Mouse (Mus musculus) layer of hippocampus, postnatal 36 days (tissue): ENCODE results near the gene Nefh. TPM values are rescaled to one million over a fixed set of nuclear protein-coding genes. Genes with fewer than 3 reads are reported as not detected.

Source experiments
- DNase-seq, 2 experiments: peaks; one replicate each; pipeline ENCODE4 v3.0.0; 2022
- total RNA-seq, 2 experiments: library from RNA; stranded (reverse); gene quantifications; 2 replicates each; pipeline ENCODE4 v1.2.3; 2021

Nefh gene
- total RNA-seq = 10 to 100 TPM; 38.5 to 44.9 TPM

DNA sequence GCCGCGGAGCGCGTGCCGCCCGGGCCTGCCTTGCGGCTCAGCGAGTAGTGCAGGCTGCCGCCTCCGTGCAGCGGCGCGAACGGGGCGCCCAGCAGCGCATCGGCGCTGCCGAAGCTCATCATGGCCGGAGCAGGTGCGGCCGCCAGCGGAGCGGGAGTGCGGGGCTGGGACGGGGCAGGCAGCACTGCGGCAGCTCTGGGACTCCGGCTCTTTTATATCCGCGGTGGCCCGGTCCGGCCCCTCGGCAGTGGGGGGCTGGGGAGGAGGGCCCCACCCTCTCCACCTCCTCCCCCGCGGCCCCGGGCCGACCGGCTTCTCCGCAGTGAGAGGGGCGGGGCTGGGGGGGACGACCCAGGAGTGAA is at the start of gene Nefh:
TSS of gene Nefh (minus strand) at position 252 of the 362 bp plus-strand sequence.
- no peak for DNase-seq

DNA sequence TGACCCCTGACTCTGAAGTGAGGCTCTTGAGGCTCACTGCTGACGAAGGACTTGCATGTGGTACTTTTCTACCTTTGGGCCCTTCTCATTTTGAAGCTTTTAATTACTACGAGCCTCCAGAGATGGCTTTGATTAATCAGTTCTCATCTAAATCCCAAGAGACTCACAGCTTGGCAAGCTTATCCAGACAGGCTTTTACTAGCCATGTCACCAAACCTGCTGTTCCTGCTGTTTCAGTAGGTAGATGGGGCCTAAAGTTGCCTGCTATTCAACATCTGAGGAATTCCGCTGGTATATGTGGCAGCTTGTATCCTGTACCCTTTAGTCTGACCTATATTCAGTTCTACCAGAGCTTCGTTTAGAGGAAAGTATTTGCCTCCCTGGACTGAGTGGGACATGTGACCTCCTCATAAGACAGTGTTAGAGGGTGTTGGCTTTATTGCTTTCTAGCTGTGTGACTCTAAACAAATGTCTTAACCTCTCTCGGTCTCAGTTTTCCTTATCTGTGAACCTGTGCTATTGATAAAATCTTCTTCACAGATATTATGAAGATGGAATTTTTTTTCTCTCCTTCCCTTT is 48.8 kb upstream of the Nefh start:
- no peak for DNase-seq

DNA sequence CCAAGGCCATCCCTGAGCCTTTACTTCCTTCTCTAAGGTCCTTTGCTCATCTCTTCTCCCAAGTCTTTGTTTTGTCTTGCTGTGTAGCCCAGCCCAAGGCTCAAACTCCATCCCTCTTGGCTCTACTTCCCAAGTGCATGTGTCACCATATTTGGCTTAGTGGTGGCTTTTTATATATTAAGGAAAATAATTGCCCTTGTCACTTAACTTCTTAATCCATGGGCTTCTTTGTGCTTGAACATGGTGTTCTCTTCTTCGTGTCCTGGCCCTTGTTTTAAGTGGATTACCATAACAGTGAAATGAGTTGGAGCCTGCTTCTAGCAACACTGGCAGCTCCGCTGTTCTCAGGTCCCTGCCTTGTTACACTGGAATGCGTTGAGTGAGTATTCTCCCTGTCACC is 47.8 kb upstream of the Nefh start:
- DNase-seq = no peak

DNA sequence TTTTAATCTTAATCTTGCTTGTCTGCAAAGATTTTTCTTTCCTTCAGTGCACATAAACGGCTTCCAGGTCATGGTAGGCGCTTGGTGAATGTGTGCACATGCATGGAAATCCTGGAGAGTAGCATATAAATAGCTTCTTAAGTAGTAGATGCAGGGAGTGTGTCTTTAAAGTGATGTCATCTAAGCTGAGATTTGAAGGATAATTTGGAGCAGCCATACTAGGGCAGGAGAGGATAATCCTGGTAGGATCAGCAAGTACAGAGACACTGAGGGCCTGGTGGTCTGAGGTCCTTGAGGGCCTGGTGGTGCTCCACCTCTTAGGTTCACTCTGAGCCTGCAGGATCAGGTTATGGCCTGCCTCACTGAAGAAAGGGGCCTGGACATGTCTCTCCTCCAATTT is 44.6 kb upstream of the Nefh start:
- no peak for DNase-seq

DNA sequence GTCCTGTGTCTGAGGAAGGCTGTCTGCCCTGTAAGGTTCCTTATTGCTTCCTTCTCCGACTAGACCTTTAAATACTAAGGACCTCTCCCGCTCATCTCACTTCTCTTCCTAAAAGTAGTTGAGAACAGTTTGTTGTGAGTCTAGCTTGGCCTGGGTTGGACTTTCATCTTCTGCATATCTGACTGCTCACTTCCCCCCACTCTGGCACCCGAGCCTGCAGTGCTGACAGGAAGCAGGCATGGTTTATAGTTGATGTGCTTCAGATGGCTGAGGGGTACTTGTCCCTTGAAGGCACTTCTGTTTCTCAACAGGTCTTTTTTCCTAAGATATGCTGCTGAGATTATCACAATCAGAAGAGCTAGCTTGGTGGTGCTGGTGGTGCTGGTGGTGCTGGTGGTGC is 41.3 kb upstream of the Nefh start:
- DNase-seq = no peak

DNA sequence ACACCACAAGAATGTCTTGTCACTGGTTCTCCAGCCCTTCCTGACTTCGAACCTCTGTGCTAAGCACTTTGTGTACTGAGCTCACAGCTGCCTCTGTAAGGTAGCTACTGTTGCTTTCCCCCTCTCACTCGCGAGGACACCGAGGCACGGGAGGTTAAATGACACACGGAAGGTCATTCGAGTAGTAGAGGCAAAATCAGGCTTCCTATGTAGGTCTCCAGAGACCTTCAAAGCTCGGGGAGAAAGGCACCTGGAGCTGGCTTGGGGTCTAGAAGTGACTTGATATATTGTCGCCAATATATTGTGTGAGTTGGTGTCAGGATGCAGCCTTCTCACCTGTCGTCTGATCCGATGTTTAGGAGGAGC is 39.6 kb upstream of the Nefh start:
- DNase-seq = no peak

DNA sequence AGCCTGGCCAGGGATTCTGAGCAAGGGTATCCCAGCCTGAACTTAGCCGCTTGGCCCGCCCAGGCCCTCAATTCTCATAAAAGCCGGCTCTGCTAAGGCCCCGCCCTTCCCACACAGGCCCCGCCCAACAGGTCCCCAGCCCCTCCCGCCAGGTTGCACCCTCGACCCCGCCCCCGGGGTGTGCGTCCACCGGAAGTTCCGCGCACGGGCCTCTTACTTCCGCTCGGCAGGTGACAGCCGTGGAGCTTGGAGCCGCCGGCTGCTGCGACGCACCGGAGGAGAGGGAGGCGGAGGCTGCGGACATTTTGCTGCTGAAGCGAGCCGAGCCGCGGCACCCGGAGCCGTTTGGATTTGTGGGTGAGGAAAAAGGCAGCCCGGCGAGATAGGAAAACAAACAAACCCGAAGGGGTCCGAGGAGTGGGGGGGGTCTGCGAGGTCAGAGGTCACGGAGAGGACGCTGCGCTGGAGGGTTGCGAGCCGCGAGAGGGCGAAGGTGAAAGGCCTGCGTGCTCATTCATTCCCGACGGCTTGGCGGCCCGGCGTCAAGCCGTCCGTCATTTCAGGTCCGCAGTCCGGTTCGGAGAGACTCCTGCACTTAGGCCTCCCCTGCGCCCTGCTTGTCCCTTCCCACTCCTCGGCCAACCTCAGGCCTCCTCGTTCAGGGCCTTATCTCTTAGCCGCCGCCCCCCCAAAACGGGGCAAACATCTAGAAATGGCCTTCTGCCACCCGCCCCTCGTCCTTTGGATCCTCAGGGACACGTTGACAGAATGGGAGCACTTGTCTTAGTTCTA is 39.0 kb upstream of the Nefh start, which contains the start of gene Ap1b1:
TSS of gene Ap1b1 (plus strand) at position 130 of the 792 bp plus-strand sequence.
- peak; percentile 88 to 89 for DNase-seq

DNA sequence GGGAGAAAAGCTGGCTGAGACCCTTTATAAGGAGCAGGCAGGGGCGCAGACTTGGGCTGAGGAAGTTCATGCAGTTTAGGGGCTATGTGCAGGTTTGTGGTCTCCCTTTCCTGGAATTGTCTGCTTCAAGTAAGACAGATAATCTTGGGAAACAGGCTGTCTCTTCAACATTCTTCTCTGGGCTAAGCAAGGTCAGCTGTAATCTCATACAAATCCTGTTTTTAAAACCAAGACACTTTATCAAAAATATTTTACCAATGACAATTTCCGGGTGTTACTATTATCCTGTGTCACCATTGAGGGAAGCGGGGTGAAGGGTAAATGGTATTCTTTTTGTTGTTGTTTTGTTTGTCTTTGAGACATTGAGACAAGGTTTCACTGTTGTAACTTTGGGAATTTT is 36.9 kb upstream of the Nefh start:
- no peak for DNase-seq

DNA sequence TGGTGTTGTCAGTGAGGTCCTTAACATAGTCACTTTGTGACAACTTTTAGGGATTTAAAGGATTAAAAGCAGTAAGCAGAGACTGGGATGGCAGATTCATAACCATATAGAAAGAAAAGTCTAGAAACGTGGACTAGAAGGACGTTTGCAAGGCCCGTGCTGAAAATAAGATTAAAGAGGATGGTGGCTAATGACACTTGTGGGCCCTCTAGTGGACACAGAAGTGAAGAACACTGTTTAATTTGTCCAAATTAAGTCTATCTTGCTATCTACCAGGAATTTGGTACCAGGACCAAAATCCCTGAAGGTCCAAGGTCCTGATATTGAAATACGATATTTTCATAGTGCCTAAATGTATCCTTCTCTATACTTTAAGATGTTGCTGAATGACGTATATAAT is 36.4 kb upstream of the Nefh start:
- no peak for DNase-seq

DNA sequence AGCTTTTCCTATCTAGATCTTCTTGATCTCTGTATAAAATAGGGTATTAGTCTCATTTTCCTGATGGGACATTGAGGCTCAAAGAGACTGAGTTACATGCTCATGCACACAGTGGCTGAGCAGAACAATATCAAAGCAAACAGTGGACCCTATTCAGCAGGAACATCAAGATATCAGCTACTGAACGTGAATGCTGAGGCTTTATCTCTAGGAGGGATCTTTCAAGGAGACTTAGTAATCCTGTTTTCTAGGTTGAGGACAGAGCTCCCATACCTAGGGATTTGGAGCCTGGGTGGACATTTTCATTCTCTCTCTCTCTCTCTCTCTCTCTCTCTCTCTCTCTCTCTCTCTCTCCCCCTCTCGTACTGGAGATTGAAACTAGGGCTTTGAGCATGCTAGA is 35.7 kb upstream of the Nefh start:
- no peak for DNase-seq

DNA sequence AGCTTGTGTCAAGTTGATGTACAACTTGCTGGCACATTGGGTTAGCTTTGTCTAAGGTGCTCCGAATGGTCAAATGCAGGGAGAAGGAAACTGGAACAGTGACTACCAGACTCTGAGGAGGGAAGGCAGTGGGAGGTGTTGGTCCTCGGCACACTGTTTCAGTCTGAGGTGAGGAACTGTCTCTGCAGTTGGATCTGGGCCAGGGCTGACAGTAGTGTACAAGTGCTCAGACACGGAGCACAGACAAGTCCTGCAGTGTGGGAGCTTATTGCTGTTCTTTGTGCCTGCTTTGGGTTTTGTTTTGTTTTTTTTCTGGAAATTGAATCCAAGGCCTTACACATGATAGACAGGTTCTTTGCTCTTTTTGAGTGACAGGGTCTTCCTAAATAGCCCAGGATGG is 35.1 kb upstream of the Nefh start:
- DNase-seq = no peak

DNA sequence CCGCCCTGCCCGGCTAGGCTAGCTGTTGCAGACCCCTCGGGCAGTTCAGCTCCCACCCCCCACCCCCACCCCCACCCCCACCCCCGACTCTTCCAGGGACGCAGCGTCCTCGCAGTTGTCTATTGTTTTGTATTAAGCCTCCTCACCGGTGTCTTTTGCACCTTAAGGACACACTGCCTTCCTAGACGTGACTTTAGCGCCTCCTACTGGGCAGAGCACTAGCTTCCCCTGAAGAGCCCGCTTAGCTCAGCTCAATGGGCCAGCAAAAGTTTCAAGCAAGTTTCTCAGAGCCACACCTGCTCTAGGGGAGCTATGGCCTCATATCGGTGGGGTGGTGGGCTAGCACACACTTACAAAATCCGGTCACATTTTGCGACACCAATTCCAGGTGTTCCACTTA is 27.8 kb upstream of the Nefh start:
- DNase-seq = peak; percentile 43 to 47

DNA sequence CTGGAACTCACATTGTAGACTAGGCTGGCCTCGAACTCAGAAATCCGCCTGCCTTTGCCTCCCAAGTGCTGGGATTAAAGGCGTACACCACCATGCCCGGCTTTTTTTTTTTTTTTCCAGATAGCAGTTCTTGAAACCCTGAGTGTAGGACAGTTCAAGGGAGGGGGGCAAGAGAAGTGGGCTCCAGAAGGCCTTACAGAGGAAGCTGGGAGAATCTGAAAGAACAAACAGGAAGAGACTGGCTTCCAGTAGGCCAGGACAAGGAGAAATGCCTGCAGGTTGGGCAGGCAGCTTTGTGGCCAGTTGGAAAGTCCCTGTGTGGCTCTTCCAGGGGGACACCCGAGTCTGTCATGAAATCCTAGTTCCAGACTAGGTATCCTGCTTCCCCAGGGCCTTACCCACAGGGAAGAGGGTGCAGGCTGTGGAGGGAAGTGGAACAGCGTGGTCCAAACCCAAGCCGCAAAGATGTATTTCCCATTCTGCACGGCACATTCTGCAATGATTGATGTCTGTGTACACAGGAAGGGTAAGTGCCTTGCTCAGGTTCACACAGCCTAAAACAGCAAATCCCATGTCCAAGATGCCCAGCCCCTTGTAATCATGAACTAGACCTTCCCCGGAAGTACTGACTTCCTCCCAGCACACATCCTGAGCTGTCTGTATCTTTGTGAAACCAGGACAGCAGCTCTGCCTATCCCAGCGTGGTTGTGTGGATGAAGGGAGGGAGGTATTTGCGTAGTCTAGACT is 26.7 kb upstream of the Nefh start:
- no peak for DNase-seq

DNA sequence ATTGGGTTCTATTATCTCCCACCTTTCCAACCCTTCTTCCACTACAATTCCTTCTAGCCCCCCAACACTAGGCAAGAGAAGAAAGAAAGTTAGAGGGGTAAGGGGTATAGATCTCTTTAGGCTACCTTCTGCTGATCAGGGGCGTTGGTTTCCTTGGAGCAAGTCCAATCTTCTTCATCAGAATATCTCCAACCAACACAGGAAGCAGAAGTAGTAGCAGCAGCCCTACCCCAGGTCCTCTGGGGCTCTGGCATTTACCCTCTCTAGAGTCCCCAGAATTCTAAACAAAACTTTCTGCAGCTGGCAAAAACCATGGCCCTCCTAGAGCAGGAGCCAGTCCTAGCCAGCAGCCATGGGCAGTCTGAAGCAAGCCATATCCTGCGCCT is 26.0 kb upstream of the Nefh start:
- no peak for DNase-seq

DNA sequence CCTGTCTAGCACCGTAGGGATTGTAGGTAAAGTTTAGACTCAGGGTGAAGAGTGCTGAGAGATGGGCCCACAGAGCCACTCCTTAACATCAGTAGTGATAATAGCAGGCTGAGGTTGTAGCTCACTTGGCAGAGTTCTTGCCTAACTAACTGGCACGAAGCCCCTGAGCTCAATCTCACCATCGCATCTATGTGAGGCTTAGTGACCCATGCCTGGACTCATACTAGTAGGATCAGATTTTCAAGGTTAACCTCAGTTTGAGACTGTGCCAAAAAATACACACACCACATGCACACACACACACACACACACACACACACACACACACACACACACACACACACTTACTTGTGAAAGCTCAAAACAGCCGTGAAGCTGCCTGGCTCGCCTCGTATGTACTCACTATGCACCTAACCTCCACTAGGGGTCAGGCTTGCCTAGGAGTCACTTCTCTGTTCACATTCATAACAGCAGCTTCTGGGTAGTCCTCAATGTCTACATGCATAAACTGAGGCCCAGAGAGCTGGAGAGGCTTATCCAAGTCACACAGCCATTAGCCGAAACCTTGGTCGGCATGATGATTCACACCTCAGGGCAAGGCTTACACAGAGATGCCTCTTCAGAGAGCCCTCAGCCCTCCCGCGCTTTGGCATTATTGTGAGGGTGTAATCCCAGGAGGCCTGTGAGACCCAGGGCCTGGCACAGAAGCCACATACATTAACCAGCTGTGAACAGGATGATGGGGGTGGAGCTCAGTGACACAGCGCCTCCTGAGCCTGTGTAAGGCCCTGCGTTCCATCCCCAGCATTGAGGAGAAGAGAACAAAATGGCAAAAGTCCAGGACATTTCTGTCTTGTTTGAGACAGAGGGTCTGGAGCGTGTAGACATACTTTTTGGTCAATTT is 25.4 kb upstream of the Nefh start:
- DNase-seq = peak in 1 of 2 experiments; percentile 31

DNA sequence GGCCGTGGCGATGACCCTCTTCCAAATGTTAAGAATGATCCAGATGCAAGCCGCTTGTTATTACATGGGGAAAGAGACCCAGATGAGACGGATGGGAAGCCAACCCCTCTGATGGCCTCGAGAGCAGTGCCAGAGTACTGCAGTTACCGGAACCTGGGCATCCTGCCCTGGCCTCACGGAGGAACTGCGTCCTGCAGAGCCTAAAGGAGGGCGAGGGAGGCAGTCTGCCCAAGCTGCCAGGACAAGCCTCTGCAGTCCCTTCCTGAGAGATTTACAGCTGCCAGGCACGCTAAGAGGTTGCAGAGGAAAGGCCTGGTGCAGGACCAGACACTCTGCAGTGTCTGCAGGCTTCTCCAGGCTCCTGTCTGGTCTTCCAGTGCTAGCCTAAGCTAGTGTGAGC is 20.5 kb upstream of the Nefh start:
- DNase-seq = no peak

DNA sequence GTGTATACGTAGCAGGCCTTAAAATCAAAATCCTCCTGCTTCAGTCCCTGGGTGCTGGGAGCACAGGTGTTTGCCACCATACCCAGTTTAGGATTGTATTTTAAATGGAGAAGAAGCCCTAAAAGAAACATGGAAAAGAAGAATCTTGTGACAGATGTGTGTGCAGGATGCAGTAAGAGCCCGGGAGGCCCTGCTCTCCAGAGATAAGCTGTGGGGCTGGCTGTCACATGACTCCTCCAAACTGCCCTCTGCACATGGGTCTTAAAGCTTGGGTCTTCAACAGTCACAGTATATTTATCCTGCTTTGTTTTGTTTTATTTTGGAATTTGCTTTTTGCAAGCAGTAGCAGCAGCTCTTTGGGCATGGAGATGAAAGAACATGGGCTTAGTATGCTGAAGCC is 19.7 kb upstream of the Nefh start:
- DNase-seq = no peak

DNA sequence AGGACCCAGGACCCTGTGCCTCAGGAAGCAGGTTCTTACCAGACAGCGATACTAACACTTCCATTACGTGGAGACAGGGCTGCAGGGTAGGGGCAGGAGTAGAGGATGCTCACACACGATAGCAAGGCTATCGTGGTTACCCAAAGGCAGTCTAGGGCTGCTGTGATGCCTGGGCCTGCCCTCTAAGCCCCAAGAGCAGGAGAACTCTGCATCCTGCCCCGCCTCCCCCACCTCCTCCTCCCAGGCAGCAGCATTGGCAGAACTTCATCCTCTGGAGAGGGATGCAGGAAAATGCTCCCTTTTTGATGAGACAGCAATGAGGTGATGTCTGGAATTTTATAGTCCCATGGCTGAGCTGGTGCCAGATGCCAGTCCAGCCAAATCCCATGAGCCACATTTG is 19.0 kb upstream of the Nefh start:
- no peak for DNase-seq

DNA sequence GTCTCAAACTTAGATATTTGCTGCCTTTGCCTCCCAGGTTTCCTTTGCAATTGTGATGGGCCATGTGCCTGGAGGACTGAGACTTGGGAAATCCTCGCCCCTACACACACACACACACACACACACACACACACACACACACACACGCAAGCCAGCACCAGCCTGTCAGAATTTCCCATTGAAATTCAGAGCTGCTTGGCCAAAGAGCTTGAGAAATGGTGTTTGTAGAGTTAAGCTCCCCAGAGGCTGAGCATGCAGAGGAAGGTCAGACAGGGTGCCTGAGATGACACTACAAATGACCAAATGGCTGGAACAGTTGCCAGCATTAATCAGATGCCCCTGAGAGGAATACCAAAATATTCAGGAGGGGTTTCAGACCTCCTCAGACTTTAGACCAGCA is 18.5 kb upstream of the Nefh start:
- DNase-seq = no peak

DNA sequence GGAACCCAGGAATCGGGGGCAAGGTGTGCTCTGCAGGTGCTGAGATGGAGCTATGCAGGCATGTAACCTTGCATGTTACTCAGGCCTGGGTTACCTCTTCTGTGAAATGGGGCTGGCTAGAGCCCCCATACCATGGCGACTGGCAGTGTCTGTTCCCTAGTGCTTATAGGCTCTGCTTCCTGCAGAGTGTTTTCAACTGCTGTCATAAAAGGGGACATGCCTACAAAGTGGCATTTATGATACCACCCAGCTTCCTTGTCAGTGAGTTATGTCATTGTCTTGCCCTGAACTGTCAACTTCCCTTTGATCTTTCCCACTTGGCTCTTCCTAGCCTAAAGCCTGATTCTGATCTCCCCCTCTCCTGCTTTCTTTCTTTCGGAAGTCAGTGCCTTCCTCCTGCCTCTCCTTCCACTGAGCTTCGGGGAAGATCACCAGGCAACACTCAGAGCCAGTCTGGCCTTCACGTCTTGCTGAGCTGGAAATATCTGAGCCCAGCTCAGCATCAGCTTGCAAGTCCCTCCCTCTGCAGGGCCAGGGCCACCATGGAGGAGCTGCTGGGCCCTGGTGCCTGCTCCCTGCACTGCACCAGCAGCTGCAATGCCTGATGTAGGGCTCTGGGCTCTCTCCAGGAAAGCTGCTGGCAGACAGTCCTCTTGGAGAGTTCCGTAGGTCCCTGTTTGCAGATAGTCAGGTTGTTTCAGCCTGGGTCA is 15.4 kb upstream of the Nefh start:
- DNase-seq = no peak

DNA sequence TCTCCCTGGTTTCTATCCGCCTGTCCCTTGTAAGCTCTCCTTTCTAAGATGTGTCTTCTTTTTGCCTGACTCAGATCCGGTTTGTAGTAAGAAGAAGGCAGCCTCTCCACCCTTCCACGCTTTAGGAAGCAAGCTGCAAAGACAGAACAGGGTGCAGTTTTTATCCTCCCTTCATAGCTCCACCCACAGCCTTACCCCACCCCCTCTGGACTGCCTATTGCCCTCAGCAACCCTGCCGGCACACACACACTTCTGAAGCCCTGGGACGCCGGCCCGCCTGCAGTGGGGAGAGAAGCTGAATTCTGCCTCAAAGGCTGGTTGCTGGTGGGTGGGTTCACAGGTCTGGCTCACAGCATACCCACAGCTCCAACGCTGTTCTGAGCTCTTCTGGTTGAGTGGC is 6.1 kb upstream of the Nefh start:
- peak in 1 of 2 experiments; percentile 22 for DNase-seq

DNA sequence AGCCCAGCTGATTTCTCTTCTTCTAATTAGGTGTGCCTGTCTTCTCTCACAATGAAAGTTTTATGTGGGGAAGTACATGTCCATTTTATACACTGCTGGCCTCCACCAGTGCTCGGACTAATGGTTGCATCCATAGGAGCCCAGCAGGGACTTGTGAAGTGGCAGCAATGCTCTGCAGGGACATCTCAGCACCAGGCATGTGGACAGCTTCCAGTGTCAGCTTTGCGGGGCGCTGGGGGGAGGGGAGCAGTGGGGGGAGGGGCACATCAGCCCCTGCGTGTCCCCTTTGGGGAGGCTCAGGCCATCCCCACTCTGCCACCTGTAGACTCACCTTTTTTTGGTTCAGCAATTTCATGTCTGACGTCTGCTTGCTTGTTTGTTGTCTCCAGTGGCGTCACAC is 5.5 kb upstream of the Nefh start:
- DNase-seq = no peak
